Mouse (Mus musculus) limb, embryonic 10.5 days (tissue): Measurements from ENCODE around the gene Slc52a3. TPM values are rescaled to one million over a fixed set of nuclear protein-coding genes. Genes with fewer than 3 reads are reported as not detected.

ENCODE experiments used
- DNase-seq: peaks from one replicate; pipeline ENCODE4 v3.0.0-alpha.2; 2017; ENCODE audit warnings: low spot score
- H3K27ac ChIP-seq: fragments of 300-500 bp; sonication (generic); 2 replicates; pipeline ENCODE4 v1.5.1; 2016; ENCODE audit warnings: mild to moderate bottlenecking
- H3K27me3 ChIP-seq: fragments of 300-500 bp; sonication (generic); 2 replicates; pipeline ENCODE4 v1.6.1; 2016; ENCODE audit warnings: low read depth, mild to moderate bottlenecking; ENCODE audit not compliant: poor library complexity, severe bottlenecking
- H3K36me3 ChIP-seq: fragments of 300-500 bp; sonication (generic); 2 replicates; pipeline ENCODE4 v1.6.1; 2016; ENCODE audit warnings: mild to moderate bottlenecking, moderate library complexity
- H3K4me1 ChIP-seq: fragments of 300-500 bp; sonication (generic); 2 replicates; pipeline ENCODE4 v1.6.1; 2016
- H3K4me3 ChIP-seq: fragments of 300-500 bp; sonication (generic); 2 replicates; pipeline ENCODE4 v1.5.1; 2016; ENCODE audit warnings: mild to moderate bottlenecking, moderate library complexity
- H3K9me3 ChIP-seq: fragments of 300-500 bp; sonication (generic); replicated peaks from 2 replicates; pipeline ENCODE4 v1.6.1; 2016; ENCODE audit warnings: mild to moderate bottlenecking
- WGBS: fragments of 180-500 bp; shearing (Covaris S2); methylation state at CpG from one replicate; pipeline ENCODE4 v1.1.7; 2016; 5-methylcytosine and 5-hydroxymethylcytosine counted together
- microRNA counts: library from miRNA; unstranded; fragments of <30 nt; microRNA quantifications from one replicate; lab custom pipeline; 2017
- microRNA-seq: library from miRNA; unstranded; fragments of <30 nt; microRNA quantifications from one replicate; pipeline ENCODE4, GENCODE M21; 2017
- polyA plus RNA-seq: library from polyadenylated mRNA; unstranded; fragments of >200 nt; fragmentation: Nextera tagmentation; extraction: Ambion mirVana; gene quantifications from 2 replicates; pipeline ENCODE4 v1.2.1, GENCODE M21; 2016

Gene Slc52a3
- polyA plus RNA-seq, 1 experiment from 2014 or later, result 1.3 TPM

GRCm38 (mm10) chr2:152048003-152048980 lies 52.0 kb downstream of the Slc52a3 start:
- H3K27me3 ChIP-seq, result peaks cover 93% of the 10 kb centered on the region
- peaks cover 37% of the 10 kb centered on the region for H3K4me1 ChIP-seq
- H3K4me3 ChIP-seq, result peak overlapping the region; percentile 59
- WGBS, result under 1% methylated on average over 67 of the region's 82 CpGs
- H3K36me3 ChIP-seq, result no peaks in the 10 kb centered on the region
- H3K9me3 ChIP-seq, result no peaks in the 10 kb centered on the region
- peak; percentile 62 for DNase-seq
- peak overlapping the region; percentile 84 for H3K27ac ChIP-seq

- Histone ChIP-seq H3K36me3 (no peaks in the 10 kb centered on the region), H3K9me3 (no peaks in the 10 kb centered on the region), H3K27me3 (peaks cover 99% of the 10 kb centered on the region), H3K4me3 (peak overlapping the region; percentile 59), H3K4me1 (peaks cover 37% of the 10 kb centered on the region), H3K27ac (peak overlapping the region; percentile 84)
- under 1% methylated on average over 24 of the region's 24 CpGs for WGBS
- peak; percentile 66 for DNase-seq
Measured at GRCm38 (mm10) chr2:152048981-152049441, 52.7 kb downstream of the Slc52a3 start.

GRCm38 (mm10) chr2:152049611-152050270 lies 53.4 kb downstream of the Slc52a3 start:
- peaks cover 37% of the 10 kb centered on the region for H3K4me1 ChIP-seq
- H3K9me3 ChIP-seq, result no peaks in the 10 kb centered on the region
- no peaks in the 10 kb centered on the region for H3K36me3 ChIP-seq
- peak overlapping the region; percentile 59; the same call in 1 of the 2 replicates for H3K4me3 ChIP-seq
- WGBS, result 3% methylated on average over 13 of the region's 13 CpGs
- H3K27me3 ChIP-seq, result peaks cover 99% of the 10 kb centered on the region
- DNase-seq, result peak; percentile 48
- H3K27ac ChIP-seq, result no peak overlapping the region

GRCm38 (mm10) chr2:152050316-152050715 lies 54.0 kb downstream of the Slc52a3 start:
- peaks cover 37% of the 10 kb centered on the region for H3K4me1 ChIP-seq

DNA sequence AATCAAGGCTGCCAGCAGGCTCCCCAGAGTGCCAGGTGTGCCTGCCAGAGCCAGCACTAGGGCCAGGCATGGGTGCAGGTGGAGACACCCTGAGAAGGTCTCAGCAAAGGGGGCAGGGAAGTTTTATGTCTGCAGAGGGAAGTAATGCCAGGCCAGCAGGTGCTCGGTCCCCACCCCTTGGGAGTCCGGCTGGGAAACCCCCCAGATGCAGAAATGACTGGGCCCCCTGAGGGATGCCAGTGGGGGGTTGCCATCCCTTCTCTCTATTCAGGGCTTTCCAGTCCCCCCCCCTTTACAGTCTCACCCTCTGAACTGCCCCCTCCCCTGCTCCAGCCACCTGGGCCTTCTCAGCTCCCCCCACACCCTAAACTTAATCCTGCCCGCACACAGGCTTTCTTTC lies 55.7 kb downstream of the Slc52a3 start:
- H3K27ac ChIP-seq, result no peak overlapping the region
- 82% methylated on average over 3 of the region's 3 CpGs for WGBS
- H3K4me1 ChIP-seq, result peaks cover 48% of the 10 kb centered on the region
- H3K9me3 ChIP-seq, result no peaks in the 10 kb centered on the region
- no peak for DNase-seq
- H3K4me3 ChIP-seq, result no peak overlapping the region
- peaks cover 90% of the 10 kb centered on the region for H3K27me3 ChIP-seq
- H3K36me3 ChIP-seq, result no peaks in the 10 kb centered on the region

More at GRCm38 (mm10) chr2:152050316-152050715, 54.0 kb downstream of the Slc52a3 start:
- Histone ChIP-seq H3K9me3 (no peaks in the 10 kb centered on the region), H3K4me3 (no peak overlapping the region), H3K27me3 (peaks cover 96% of the 10 kb centered on the region), H3K27ac (no peak overlapping the region), H3K36me3 (no peaks in the 10 kb centered on the region)
- WGBS, result 4% methylated on average over 7 of the region's 7 CpGs
- no peak for DNase-seq

GRCm38 (mm10) chr2:152055406-152055805 lies 59.1 kb downstream of the Slc52a3 start:
- no peak overlapping the region for H3K4me3 ChIP-seq
- WGBS, result 43% methylated on average over 1 of the region's 1 CpGs
- H3K27ac ChIP-seq, result no peak overlapping the region
- no peaks in the 10 kb centered on the region for H3K36me3 ChIP-seq
- H3K4me1 ChIP-seq, result peaks cover 15% of the 10 kb centered on the region
- DNase-seq, result no peak
- no peaks in the 10 kb centered on the region for H3K9me3 ChIP-seq
- peaks cover 74% of the 10 kb centered on the region for H3K27me3 ChIP-seq

DNA sequence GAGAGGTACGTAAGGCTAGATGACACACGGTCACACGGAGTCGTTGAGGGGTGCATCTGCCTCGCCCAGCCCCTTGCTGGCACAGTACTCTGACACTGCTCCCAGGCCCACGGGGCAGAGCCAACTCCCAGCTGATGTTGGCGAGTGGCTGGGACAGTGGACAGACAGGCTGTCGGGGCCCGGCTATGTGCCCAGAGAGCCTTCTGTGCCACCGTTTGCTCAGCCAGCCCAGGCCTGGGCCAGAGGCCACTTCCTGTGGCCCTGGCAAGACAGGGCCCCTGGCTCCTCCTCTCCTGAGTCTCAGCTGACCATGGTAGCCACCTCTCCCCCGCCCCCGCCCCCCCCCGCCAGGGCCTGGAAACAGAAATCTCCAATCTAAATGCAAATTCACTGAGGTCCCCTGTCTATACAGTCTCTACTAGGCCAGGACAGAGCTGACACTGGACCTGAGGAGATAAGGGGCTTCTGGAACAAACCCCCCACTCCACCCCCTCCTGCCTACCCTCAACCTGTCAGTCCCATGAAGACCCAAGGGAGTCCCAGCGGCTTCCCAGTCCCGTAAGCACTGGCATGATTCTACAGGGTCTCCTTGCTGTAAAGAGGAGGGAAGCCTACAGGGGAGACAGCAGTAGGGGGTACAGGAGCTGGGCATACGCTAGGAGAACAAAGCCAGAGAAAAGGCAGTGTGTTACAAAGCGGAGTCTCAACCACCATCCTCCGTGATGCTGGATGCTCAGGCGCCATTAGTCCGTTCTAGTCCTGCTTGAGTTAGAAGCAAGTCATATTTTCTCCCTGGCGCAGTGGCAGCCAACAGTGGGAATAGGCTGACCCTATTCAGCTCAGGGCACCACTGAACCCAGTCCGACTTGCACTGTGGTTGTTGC lies 60.3 kb downstream of the Slc52a3 start:
- Histone ChIP-seq H3K4me3 (no peak overlapping the region), H3K4me1 (peaks cover 14% of the 10 kb centered on the region), H3K27me3 (peaks cover 62% of the 10 kb centered on the region), H3K9me3 (no peaks in the 10 kb centered on the region), H3K36me3 (no peaks in the 10 kb centered on the region), H3K27ac (no peak overlapping the region)
- DNase-seq, result no peak
- 72% methylated on average over 22 of the region's 22 CpGs for WGBS

- no peak for DNase-seq
- peaks cover 14% of the 10 kb centered on the region for H3K4me1 ChIP-seq
- peaks cover 56% of the 10 kb centered on the region for H3K27me3 ChIP-seq
- no peaks in the 10 kb centered on the region for H3K9me3 ChIP-seq
- no peaks in the 10 kb centered on the region for H3K36me3 ChIP-seq
- no peak overlapping the region for H3K4me3 ChIP-seq
- WGBS, result 74% methylated on average over 9 of the region's 9 CpGs
- H3K27ac ChIP-seq, result no peak overlapping the region
Measured at GRCm38 (mm10) chr2:152057252-152057563, 60.9 kb downstream of the Slc52a3 start.

MicroRNA genes within 50 kb of the gene (microRNA counts, 519-probe panel; counts per million panel counts)
- microRNA mmu-miR-1953 (lab: Ali Mortazavi, UCI), result 684 counts per million, percentile 72 among the panel's probes with 10 or more counts

Small RNA genes lying within 50 kb of the gene (microRNA-seq; reads per million reads assigned to microRNA genes)
- gene Mir1953, result 1.8 reads per million

Other genes starting within 250 kb of the Slc52a3 start
- gene Rspo4, start 153.6 kb upstream of the Slc52a3 start, polyA plus RNA-seq, result 18.5 and 28.9 TPM in 2 replicates
- 0.46 and 0.48 TPM in 2 replicates for gene Angpt4, start 85.3 kb upstream of the Slc52a3 start, polyA plus RNA-seq
- gene Fam110a, start 16.3 kb upstream of the Slc52a3 start, polyA plus RNA-seq, result 35.0 and 37.9 TPM in 2 replicates
- gene Scrt2, start 85.0 kb downstream of the Slc52a3 start, polyA plus RNA-seq, result not detected in 2 replicates
- 8.0 and 9.6 TPM in 2 replicates for gene Srxn1, start 109.0 kb downstream of the Slc52a3 start, polyA plus RNA-seq
- gene Tcf15, start 147.1 kb downstream of the Slc52a3 start, polyA plus RNA-seq, result 27.3 and 29.8 TPM in 2 replicates
- 77.4 and 77.6 TPM in 2 replicates for gene Csnk2a1, start 230.3 kb downstream of the Slc52a3 start, polyA plus RNA-seq